Mouse (Mus musculus) fat pad, adult 2 months (tissue): Measurements from ENCODE around the gene Rnf169.

Source experiments
- DNase-seq: peaks from one replicate; pipeline ENCODE4 v3.0.0-alpha.2; 2011; ENCODE audit warnings: low read depth, low spot score; ENCODE audit errors: extremely low read depth

The Rnf169 gene

DNA sequence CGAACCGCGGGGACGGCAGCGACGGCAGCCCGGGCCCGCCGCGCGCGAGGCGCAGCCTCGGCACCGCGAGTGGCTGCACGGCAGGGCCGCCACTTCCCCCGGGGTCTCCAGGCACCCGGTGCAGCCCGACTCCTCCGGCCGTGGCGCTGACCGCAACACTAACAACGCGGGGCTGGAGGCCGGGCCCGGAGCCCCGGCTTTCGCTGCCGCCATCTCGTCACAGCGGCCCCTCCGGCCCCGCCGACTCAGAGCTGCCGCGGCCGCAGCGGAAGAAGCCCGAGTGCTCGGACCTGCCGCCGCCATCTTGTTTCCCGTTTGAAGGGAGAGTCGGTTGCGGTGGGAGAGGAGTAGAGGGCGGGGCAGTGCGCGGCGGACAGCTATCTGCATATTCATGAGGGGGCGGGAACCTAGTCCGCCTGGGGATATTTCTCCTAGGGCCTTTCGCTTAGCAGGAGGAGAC lies at the start of gene Rnf169:
TSS of gene Rnf169 (minus strand) at position 317 of the 460 bp plus-strand sequence.
- DNase-seq, result peak; percentile 19

DNA sequence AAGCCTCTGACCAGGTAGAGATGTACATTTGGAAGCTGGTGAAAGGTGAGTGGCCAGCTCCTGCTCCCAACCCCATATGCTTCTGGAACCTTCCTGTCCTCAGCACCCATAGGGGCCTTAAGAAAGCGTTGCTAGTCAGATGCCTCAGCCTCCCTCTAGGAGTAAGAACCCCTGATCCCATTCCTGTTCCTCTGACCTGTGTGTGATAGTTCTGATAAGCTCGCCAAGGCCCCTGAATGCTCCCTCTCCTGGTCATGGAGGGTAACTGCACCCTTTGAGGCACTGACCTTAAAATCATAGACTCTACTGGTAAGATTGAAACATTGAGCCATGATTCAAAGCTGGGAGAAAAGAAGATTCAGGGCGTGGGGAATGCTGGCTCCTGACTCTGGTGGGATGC lies 49.1 kb upstream of the Rnf169 start:
- no peak for DNase-seq

DNA sequence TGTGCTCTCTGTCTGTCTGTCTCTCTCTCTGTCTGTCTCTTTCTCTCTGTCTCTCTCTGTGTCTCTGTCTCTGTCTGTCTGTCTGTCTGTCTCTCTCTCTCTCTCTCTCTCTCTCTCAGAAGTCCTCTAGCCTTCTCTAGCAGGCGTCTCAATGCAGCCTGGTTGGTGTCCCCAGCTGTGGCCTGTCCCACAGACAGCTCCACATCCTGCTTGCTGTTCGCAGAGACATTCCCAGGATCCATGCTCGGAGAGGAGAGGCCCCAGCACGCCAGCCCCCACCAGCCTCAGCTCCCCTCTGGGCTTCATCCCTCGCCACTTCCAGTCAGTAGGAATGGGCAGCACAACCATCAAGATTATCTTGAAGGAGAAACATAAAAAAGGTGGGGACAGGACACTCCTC lies 47.1 kb upstream of the Rnf169 start:
- DNase-seq, result no peak

DNA sequence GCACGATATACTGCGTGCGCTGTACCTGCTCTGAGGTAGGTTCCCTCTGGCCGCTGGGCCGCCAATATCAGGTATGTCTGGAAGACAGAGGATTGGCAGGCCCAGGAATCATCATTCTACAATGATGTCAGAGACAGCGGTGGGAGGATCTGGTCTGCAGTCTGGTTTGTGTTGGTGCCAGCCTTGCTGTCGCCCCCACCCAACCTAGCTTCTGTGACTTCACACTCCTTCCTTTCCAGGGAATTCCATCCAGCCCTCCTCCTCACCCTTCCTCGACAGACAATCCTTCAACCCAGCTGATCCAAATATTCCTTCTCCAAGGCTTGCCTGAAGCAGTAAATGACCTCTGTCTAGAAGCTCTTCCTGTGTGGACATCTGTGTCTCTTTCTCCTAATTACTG lies 36.8 kb upstream of the Rnf169 start:
- DNase-seq, result no peak

DNA sequence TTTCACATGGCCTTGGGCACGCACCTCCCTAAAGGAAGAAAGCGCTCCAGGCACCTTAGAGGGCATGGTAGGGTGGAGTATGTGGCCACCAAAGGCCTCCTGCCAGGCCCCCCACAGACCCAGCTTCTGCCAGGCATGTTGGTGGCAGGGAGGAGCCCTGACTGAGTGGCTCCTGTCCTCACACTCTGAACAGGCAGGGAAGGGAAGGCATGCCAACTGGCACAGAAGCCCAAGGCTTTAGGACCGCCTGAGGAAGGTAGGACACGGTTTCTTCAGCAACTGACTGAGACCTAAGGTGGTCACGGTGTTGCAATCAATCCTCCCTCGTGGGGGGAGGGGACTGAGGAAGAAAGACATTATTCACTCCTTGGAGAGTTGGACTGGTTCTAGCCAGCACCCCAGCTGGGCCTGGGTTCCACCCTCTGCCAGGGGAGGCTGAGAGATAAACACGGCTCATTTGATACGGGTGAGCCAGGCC lies 33.9 kb upstream of the Rnf169 start:
- peak; percentile 46 for DNase-seq

DNA sequence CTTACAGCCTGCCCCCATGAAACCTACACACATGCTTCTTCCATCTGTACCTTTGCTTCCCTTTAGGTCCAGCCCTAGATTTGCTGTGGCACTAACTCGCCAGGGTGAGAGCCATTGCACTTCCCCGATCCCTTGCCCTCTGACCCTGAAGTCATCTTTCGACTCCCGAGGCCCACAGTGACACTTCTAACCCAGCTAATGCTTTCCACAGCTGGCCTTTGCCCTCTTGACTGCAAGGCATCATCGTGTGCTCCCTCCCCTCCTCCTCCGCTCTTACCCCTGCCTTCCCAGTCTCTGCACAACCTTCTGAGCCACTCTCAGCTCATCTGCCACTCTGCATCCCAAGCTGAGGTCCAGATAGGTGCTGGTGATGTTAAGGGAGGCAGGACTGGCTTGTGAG lies 32.3 kb upstream of the Rnf169 start:
- no peak for DNase-seq

DNA sequence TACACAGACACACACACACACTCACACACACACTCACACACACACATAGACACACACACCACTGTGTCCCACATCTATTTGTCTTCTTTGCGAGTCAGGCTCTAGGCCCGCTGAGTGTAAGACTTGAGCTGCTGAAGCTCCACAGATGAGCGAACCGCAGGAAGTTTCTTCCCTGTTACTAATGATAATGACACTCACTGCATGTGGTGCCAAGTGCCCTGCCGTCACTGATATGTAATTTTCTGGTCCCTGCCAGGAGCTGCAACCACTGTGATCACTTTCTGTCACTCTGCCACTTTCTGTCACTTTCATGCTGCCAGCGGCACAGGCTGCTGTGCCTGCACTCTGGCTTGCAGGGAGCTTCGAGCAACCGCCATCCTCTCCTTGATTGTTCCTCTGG lies 31.8 kb upstream of the Rnf169 start:
- DNase-seq, result no peak

DNA sequence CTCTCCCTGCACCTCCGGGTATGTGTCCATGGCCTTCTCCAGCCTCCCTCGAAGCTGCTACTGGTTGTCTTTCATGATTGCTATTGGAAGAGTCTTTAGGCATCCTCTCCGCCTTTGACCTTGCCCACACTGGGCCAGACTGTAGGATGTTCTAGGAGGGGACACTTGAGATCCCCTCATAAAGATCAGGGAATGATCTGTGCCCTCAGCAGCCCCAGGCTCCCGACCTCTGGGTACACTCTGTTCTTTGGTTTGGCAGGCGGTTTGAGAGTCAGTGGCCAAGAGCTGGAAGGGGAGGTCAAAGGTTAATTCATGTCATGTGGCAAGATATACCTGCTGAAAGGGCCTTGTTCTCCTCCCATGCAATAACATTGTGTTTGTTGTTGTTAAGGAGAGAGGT lies 30.5 kb upstream of the Rnf169 start:
- peak; percentile 30 for DNase-seq

DNA sequence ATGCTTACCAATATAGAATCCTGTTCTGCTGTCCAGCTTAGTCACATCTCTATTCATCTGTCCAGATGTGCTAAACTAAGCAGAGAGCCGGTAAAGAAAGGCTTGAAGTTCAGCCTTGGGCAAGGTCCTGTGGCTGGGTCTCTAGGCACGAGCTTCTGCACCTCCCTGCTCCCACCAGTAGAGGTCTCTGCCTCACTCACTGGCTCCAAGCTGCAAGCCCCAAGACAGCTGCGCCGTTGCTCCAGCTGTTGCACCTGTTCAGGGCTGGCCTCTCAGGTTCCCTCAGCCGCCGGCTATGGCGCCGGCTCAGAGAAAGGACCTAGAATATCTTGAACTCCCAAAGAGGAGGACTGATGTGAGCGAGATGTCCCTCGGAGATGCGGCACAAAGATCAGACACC lies 29.4 kb upstream of the Rnf169 start:
- no peak for DNase-seq

DNA sequence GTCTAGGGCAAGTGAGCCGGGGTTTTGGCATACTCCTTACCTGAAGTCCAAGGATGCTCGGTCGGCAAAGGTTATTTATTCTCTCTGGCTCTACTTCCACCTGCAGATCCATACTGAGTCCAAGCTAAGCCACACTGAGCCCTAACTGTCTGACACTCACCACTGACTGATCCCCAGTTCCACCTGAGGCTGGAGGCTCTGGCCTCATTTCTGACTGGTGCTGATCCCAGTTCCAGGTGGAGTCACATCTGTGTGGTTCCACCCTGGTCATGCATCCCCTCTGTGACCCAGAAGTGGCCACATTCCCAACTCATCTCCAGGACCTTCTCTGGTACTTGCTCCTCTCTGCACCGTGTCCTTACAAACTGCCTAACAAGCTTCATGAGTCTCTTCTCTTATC lies 28.5 kb upstream of the Rnf169 start:
- no peak for DNase-seq

DNA sequence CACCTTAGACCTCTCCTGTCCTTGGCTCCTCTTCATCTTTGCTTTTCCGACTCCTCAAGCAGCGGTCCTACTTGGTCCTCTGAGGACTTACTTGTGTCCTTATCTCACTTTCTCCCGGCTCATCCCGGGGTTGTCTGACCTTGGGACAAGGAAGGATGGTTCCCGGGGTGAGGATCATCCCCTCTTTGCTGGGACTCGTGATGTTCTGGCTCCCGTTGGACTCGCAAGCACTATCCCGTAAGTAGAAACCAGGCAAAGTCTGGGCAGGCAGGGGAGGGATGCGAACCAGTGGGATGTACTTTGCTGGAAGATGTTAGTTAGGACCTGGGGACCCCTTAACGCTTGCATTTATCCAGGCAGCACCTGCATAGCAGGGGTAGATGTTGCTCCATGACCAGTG lies 26.2 kb upstream of the Rnf169 start:
- no peak for DNase-seq

DNA sequence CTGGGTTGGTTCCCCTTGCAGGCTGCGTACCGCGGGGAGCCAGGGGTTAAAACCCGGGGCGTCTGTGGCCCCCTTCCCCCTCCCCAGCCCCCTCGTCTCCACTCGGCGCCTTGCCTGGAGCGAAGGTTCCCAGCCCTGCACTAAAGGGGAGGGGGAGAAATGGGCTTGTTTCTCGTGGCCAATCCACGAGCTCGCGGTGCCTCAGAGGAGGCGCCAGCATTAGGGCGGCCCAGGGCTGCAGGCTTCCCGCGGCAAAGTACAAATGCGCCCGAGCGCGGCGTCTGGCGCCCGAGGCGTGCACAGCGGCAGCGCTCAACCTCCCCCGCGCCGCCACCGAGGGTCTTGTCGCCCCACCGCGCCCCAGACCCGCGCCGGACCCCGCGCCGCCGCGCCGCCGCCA lies 25.5 kb upstream of the Rnf169 start, which contains the start of gene Chrdl2:
TSS of gene Chrdl2 (plus strand) at position 383 of the 400 bp plus-strand sequence.
- DNase-seq, result no peak

DNA sequence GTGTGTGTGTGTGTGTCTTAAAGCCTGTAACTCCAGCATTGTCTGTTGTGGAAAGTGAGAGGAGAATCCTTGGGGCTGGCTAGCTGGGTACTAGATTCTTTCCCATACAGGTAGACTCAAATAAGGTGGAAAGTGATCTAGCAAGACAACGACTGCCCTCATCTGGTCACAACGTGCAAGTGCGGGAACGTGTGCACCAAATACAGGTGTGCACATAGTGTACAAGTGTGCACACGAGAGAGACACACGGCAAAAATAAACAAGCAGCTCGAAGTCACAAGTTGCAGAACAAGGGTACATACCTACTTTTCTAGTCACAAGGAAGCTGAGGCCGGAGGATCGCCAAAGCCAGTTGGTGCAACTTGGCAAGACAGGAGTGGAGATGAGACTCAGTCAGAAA lies 23.5 kb upstream of the Rnf169 start:
- no peak for DNase-seq

DNA sequence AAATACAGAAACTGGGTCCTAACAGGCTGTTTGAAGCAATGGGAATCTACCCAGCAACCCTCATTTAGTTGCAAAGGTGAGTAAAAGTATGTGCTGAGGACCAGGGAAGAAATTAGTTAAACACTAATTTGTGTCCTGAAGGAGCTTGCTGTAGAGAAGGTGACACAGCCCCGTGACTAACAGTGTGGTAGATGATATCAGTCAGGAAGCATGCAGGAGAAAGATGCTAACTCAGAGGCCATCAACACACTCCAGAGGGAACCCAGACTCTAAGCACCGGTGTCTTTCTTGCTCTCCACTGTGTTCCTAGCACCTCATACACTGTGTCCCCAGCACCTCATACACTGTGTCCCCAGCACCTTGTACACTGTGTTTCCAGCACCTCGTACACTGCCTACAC lies 18.4 kb upstream of the Rnf169 start:
- no peak for DNase-seq

DNA sequence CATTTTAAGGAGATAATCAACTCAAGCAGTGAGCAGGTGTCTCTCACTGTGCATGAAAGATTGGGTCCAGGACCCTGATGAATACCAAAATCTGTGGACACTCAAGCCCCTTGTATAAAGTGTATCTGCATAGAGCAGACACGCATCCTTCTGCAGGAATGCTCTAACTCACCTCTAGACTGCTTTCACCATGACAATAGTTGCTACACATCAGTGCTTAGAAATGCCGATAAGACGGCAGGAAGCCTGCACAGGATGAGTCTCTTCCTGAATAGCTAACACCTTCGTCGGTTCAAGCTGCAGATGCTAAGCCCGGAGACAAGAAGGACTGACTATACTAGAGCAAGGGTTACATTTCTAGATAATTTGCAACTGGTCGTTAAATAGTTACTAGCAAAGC lies 14.9 kb upstream of the Rnf169 start:
- no peak for DNase-seq

DNA sequence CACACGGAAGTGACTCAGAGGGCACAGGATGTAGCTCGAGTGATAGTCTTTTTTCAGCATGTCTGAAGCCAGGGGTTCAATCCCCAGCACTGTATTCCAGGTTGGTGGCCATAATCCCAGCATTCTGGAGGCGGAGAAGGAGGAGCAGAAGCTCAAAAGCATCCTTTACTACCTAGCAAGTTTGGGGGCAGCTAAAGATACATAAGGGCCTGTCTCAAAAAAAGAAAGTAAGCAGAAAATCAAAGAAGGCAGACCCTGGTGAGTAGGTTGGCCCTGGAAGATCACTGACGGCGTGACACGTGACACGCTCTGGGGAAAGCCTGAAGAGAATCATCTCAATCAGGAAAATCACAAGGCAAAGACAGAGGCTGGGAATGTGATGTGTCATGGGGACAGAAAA lies 12.9 kb upstream of the Rnf169 start:
- no peak for DNase-seq

DNA sequence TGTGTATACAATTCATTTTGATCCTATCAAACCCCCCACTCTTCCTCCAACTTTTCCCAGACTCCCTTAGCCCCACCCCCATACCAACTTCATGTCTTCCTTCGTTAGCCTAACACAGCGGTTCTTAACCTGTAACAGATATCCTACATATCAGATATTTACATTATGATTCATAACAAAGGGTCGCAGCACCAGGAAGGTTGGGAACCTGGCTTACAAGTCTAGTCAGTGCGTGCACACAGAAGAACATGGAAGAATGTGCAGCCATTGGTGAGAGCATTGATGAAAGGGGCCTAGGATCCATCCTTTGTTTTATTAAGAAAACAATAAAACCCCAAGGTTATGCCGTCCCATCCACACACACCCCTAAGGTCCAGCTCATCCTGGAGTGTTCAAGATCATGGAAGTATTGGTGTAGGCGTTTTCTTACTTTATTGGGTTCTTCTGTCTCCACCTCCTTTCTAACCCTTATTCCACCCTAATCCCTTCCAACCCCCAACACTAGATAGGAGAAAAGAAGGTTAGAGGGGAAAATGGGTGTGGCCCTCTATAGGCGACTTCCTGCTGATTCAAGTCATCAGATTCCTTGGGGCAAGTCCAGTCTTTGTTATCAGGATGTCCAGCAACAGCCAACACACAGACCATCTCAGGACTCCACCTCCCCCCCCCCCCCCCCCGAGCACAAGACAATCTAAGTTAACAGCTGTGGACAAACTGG lies 10.9 kb upstream of the Rnf169 start:
- no peak for DNase-seq

DNA sequence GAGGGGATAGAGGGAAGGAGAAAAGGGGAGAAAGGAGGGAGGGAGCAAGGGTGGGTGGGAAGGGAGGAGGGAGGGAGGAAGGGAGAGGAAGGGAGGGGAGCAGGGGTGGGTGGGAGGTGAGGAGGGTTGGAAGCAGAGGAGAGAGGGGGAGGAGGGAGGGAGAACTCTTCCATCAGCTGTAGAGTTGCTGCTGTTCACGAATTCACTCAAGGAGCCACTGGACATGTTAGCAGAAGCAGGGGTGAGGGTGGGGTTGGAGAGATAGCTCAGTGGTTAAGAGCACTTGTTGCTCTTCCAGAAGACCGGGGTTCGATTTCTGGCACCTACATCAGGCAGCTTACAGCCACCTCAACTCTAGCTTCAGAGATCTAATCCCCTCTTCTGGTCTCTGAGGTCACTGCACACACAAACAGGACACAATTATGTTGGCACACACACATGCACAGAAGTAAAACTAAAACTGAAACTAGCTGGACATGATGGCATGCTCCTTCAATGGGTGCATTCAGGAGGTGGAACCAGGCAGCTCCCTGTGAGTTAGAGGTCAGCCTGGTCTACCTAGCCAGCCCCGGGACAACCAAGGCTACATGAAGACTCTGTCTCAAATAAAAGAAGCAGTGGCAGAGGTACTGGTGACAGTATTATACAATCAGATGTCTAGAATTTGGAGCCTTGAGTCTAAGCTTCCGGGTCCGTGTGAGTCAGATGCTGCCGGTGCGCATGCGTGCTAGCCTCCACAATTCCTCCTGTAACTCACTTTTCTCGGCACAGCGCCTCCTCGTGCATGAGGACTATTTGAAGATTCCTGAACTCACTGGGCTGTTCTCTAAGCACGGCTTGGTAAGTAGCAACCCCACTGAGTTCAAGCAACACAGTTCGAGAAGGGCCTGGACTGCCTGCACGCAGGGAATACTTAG lies 9.9 kb upstream of the Rnf169 start:
- no peak for DNase-seq

DNA sequence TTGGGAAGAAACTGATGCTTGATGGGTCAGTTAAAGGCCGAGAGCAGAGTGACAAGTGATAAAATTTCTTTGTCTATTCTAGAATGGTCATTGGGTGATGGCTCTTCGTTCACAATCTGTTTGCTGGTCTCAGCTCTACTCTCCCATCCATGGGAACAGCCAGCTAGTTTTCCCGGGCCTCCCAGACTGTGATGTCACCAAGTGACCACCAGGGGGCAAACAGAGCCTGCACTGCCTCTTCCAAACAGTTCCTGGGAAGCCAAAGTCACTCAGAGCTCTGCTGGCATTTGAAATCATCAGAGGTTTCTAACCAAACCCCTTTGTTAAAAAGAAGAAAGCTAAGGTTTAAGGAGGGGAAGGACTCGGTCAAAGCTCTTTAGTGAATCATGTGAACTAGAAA lies 8.5 kb upstream of the Rnf169 start:
- DNase-seq, result no peak

DNA sequence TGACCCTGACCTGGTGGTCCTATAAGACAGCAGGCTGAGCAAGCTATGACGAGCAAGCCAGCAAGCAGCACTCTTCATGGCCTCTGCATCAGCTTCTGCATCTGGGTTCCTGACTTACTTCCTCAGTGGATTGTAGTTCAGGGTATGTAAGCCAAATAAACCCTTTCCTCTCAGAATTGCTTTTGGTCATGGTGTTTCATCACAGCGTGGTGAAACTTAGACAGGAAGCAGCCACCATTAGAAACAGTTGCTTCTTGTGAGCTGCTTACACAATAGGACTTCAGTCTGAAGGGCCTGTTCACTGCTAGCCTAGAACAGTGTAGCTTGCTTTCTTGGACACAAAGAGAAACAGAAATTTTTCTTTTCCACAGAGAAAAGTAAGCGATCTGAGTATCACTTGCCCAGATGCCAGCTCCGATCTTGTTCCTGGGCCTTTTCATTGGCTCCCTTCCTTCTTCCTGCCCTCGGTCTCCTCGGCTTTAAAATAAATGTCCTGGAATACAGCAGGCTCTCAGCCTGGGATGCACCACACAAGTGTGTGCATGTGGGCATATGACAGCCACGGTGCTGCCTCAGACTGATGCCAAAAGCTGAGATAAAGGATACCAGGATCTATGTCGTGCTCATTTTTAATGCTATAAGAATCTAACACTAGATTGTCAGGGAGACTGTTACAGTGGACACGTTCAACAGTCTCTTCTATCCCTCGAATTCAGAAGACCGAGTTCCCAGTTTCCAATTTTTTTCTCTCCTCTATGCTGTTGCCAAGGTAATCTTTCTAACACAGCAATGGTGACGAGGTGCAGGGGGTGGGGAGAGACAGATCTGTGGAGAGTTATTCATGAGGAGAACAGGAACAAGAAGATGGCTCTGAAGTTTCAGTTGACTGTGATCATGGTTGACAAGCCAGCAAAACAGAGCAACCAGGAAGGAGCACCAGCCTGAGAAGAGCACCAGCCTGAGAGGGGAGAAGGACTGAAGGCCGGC lies 2.3 kb upstream of the Rnf169 start:
- DNase-seq, result no peak

DNA sequence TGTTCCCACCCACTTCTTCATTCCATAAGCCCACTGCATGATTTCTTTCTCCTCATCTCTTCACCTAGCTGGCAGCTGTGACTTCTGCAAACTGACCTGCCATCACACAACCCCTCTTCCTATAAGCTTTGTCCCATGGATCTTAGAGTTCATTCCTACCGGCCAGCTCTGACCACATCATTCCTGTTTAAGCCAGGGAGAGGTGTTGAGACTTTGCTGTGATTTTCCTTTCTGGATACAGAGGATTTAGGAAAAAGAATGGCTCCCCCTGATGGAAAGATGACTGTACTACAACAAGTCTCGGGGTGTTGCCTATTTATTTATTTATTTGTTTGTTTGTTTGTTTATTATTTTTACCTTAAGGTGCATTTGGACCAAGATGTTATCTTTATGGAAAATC lies 1.1 kb upstream of the Rnf169 start:
- DNase-seq, result no peak
